ENCODE assay signal across 8 mouse cellular contexts in the genomic region with DNA sequence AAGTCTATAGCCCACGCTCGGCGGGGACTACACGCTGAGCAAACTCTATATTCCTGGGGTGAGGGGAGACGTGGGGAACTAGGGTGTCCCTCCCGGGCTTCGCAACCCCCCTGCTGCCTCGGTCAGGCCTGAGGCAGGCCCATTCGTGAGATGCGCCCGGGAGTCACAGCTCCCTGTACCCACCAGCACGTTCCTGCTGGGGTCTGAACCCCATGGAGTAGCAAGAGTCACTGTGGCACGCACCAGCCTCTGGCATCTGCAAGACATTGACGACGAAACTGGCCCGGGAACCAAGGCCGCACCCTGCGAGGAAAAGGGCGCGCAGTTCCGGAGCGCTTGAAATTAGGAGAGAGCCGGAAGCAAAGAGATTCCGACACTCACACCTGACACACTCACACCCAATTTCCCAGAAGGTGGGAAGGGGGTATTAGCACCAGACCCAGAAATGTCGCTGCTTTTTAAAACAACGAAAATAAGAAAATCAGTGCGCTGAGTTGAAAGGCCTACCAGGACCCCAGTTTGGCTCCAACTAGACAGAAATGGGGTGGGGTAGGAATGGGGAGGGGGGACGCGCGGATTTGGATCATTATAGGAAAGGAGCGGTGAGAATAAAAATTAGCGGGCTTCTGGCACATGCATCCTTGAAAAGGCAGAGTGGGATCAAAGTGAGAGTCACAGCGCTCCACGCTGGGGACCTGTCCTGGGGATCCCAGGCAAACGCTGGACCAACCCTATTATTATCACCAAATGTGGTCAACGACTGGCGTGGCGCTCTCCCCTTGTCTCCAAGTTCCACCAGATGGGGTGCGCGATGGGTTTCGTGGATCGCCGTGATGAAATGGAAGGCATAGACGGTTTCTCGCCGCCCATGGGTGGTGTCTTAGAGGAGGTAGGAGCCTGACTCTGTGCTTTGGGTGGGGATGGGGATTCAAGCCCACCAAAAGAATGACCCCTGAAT. TPM values are rescaled to one million over a fixed set of nuclear protein-coding genes. Genes with fewer than 3 reads are reported as not detected.
A peak's percentile ranks its signal among the peaks of the same experiment; 100 is the strongest.
DNase-seq lines count a peak whose midpoint lies in the region; ATAC-seq lines count a peak whose summit lies in the region.

No protein-coding gene starts in this region.

- no peak overlapping the region for H3K9ac ChIP-seq in lung, embryonic 16.5 days (ENCODE audit: low read length)
- H3K9ac ChIP-seq in stomach, embryonic 14.5 days (replicated peaks; ENCODE audit: low read depth, low read length): no peak overlapping the region

- WGBS in lung, embryonic 16.5 days: 3% methylated on average over 46 of the region's 46 CpGs
- 1% methylated on average over 46 of the region's 46 CpGs for WGBS in limb, embryonic 10.5 days
- WGBS in stomach, embryonic 14.5 days: 3% methylated on average over 46 of the region's 46 CpGs

- H3K9me3 ChIP-seq in lung, embryonic 16.5 days (ENCODE audit: control insufficient read depth, low read length): no peaks in the 10 kb centered on the region
- no peaks in the 10 kb centered on the region for H3K9me3 ChIP-seq in limb, embryonic 10.5 days (replicated peaks)
- H3K9me3 ChIP-seq in stomach, embryonic 14.5 days (ENCODE audit: control insufficient read depth, low read depth, low read length): no peaks in the 10 kb centered on the region

- H3K27ac ChIP-seq in lung, embryonic 16.5 days (ENCODE audit: low read length): no peak overlapping the region
- no peak overlapping the region for H3K27ac ChIP-seq in limb, embryonic 10.5 days
- no peak overlapping the region for H3K27ac ChIP-seq in stomach, embryonic 14.5 days (ENCODE audit: low read length)

- no peak for ATAC-seq in lung, embryonic 16.5 days (ENCODE audit: low read depth)
- ATAC-seq in stomach, embryonic 14.5 days (ENCODE audit: insufficient number of reproducible peaks, insufficient read depth, low FRiP score, low read depth): no peak

- no peak overlapping the region for H3K4me3 ChIP-seq in lung, embryonic 16.5 days (ENCODE audit: low read length)
- H3K4me3 ChIP-seq in limb, embryonic 10.5 days: peak overlapping the region; percentile 42
- H3K4me3 ChIP-seq in stomach, embryonic 14.5 days (ENCODE audit: low read depth, low read length): peak overlapping the region; percentile 24; the same call in 1 of the 2 replicates

- H3K36me3 ChIP-seq in lung, embryonic 16.5 days (ENCODE audit: control insufficient read depth, insufficient read depth, low read length): no peaks in the 10 kb centered on the region
- H3K36me3 ChIP-seq in limb, embryonic 10.5 days: no peaks in the 10 kb centered on the region
- H3K36me3 ChIP-seq in stomach, embryonic 14.5 days (ENCODE audit: control insufficient read depth, insufficient read depth, low read length): no peaks in the 10 kb centered on the region

- H3K27me3 ChIP-seq in lung, embryonic 16.5 days (ENCODE audit: control insufficient read depth, insufficient read depth, low read depth, low read length): peaks cover 79% of the 10 kb centered on the region
- peaks cover 92% of the 10 kb centered on the region for H3K27me3 ChIP-seq in limb, embryonic 10.5 days (ENCODE audit: low read depth, poor library complexity, severe bottlenecking)
- H3K27me3 ChIP-seq in stomach, embryonic 14.5 days (ENCODE audit: control insufficient read depth, insufficient read depth, low read length): peaks cover 61% of the 10 kb centered on the region

- H3K4me1 ChIP-seq in lung, embryonic 16.5 days (replicated peaks; ENCODE audit: control insufficient read depth, insufficient read depth, low read length): peaks cover 17% of the 10 kb centered on the region
- peaks cover 79% of the 10 kb centered on the region for H3K4me1 ChIP-seq in limb, embryonic 10.5 days
- peaks cover 36% of the 10 kb centered on the region for H3K4me1 ChIP-seq in stomach, embryonic 14.5 days (ENCODE audit: control insufficient read depth, insufficient read depth, low read length)

- peak; percentile 51 for DNase-seq in adrenal gland, postnatal 14 days
- DNase-seq in adrenal gland, adult 8-10 months: no peak
- no peak for DNase-seq in lung, postnatal 14 days
- DNase-seq in limb, embryonic 10.5 days (ENCODE audit: low spot score): peak; percentile 53
- no peak for DNase-seq in urinary bladder, postnatal 25 days (ENCODE audit: low spot score)
- DNase-seq in frontal cortex, postnatal 10 days (ENCODE audit: low spot score in 2 of 2): no peak

- H3K4me2 ChIP-seq in lung, embryonic 16.5 days (ENCODE audit: low read depth, low read length): 0 out of 2 replicates have a peak overlapping the region, but pooled peaks have one; percentile 10
- peak overlapping the region; percentile 42 for H3K4me2 ChIP-seq in stomach, embryonic 14.5 days (replicated peaks; ENCODE audit: low read depth, low read length)

RNA-seq across cellular contexts. Expression of gene Islr, which starts 7.2 kb away (rescaled TPM):
- 28.0 and 29.1 TPM in 2 replicates for total RNA-seq in adrenal gland, postnatal 14 days (2021)
- 10 to 100 TPM; 23.6 to 40.9 (median 28.1) TPM for total RNA-seq in adrenal gland, adult 8-10 months (2022)
- 79.4 and 79.9 TPM in 2 replicates for polyA plus RNA-seq in lung, embryonic 16.5 days (2015; fragmentation: Nextera tagmentation; extraction: Ambion mirVana)
- 9.5 and 33.2 TPM in 2 replicates for polyA plus RNA-seq in limb, embryonic 10.5 days (2016; fragmentation: Nextera tagmentation; extraction: Ambion mirVana)
- polyA plus RNA-seq in stomach, embryonic 14.5 days (2014; fragmentation: Nextera tagmentation; extraction: Ambion mirVana): 83.3 and 87.9 TPM in 2 replicates

RNA-seq across cellular contexts. Expression of gene Islr2, which starts 7.2 kb away (rescaled TPM):
- total RNA-seq in adrenal gland, postnatal 14 days (2021): 2.2 and 6.2 TPM in 2 replicates
- total RNA-seq in adrenal gland, adult 8-10 months (2022): 1 to 10 TPM; 1.2 to 1.9 (median 1.7) TPM
- 0.25 and 0.38 TPM in 2 replicates for polyA plus RNA-seq in lung, embryonic 16.5 days (2015; fragmentation: Nextera tagmentation; extraction: Ambion mirVana)
- polyA plus RNA-seq in limb, embryonic 10.5 days (2016; fragmentation: Nextera tagmentation; extraction: Ambion mirVana): 0.11 TPM in 1 of 2 replicates, not detected in the other
- polyA plus RNA-seq in stomach, embryonic 14.5 days (2014; fragmentation: Nextera tagmentation; extraction: Ambion mirVana): 1.7 and 2.6 TPM in 2 replicates

RNA-seq across cellular contexts. Expression of gene Pml, which starts 52.7 kb away (rescaled TPM):
- 21.4 and 26.8 TPM in 2 replicates for total RNA-seq in adrenal gland, postnatal 14 days (2021)
- total RNA-seq in adrenal gland, adult 8-10 months (2022): 10 to 100 TPM; 23.4 to 45.6 (median 31.8) TPM
- polyA plus RNA-seq in lung, embryonic 16.5 days (2015; fragmentation: Nextera tagmentation; extraction: Ambion mirVana): 20.4 and 21.6 TPM in 2 replicates
- polyA plus RNA-seq in limb, embryonic 10.5 days (2016; fragmentation: Nextera tagmentation; extraction: Ambion mirVana): 20.5 and 21.0 TPM in 2 replicates
- 15.0 and 17.2 TPM in 2 replicates for polyA plus RNA-seq in stomach, embryonic 14.5 days (2014; fragmentation: Nextera tagmentation; extraction: Ambion mirVana)

RNA-seq across cellular contexts. Expression of gene Stoml1, which starts 56.1 kb away (rescaled TPM):
- 13.4 and 18.8 TPM in 2 replicates for total RNA-seq in adrenal gland, postnatal 14 days (2021)
- total RNA-seq in adrenal gland, adult 8-10 months (2022): 10 to 100 TPM; 19.9 to 32.9 (median 28.3) TPM
- 28.7 and 28.8 TPM in 2 replicates for polyA plus RNA-seq in lung, embryonic 16.5 days (2015; fragmentation: Nextera tagmentation; extraction: Ambion mirVana)
- polyA plus RNA-seq in limb, embryonic 10.5 days (2016; fragmentation: Nextera tagmentation; extraction: Ambion mirVana): 21.8 and 26.1 TPM in 2 replicates
- polyA plus RNA-seq in stomach, embryonic 14.5 days (2014; fragmentation: Nextera tagmentation; extraction: Ambion mirVana): 27.0 and 30.3 TPM in 2 replicates

Comparison
In these comparisons a context has a peak if more than half of its experiments do, and no peak if none do; other contexts are left out.
1. DNase-seq: peak in adrenal gland, postnatal 14 days (single experiment) and limb, embryonic 10.5 days (single experiment); none in adrenal gland, adult 8-10 months (single experiment), lung, postnatal 14 days (single experiment), urinary bladder, postnatal 25 days (single experiment) and frontal cortex, postnatal 10 days (0 of 2).